Mouse (Mus musculus) CD4-positive, CD25-positive, alpha-beta regulatory T cell, adult 2 months (primary cell): ENCODE results near the gene Cpn2.

ENCODE experiments used
- DNase-seq: peaks from one replicate; pipeline ENCODE4 v3.0.0-alpha.2; 2012; ENCODE audit warnings: low read depth, low spot score

The Cpn2 gene

DNA sequence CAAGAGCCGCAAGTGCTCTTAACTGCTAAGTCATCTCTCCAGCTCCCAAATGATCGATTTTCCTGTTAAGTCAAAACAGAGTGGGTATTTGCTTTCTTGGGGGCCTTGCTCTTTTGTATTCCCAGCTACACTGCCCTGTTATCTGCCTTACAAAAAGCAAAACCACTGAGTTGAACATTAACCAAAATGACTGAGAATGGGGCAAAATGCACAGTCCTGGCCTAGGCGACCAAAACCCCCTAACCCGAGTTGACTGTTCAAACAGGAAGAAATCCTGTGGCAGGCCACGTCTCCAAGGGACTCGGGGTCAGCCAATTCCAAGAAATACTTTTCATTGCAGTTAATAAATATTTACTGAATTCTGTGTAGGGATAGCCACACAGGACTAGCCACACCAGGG lies 28.5 kb downstream of the Cpn2 start:
- DNase-seq: no peak

DNA sequence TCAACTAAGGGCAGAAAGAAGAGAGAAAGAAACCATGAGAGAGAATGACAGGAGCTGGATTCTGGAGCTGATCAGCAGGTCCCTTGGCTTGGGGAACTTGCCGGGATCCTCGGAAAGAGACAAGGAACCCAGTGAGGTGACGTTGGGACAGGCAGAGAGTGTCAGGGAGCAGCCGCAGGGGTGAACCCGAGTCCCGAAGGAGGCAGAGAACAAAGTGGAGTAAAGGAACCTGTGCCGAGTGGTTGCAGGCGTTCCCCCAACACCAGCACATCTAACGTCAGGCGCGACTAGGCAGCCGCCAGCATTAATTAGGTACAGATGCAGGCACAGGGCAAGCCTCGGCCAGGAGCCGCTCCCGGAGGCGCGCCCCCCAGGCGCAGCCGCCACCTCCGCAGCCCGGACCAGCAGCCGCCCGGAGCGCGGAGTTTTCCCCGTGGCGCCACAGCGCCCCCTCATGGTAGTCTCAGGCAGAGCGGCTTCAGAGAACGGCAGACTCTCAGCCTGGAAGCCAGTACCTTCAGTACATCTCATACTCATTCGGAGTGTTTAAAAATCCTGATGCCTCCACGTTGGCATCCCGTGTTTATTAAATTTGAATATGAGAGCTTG lies 31.1 kb downstream of the Cpn2 start:
- peak; percentile 85 for DNase-seq

- DNase-seq: no peak
These were observed 31.7 kb downstream of the Cpn2 start for GRCm38 (mm10) chr16:30235577-30235976.

GRCm38 (mm10) chr16:30234636-30235546 lies 32.4 kb downstream of the Cpn2 start:
- DNase-seq: no peak

GRCm38 (mm10) chr16:30234077-30234476 lies 33.2 kb downstream of the Cpn2 start:
- peak; percentile 17 for DNase-seq

DNA sequence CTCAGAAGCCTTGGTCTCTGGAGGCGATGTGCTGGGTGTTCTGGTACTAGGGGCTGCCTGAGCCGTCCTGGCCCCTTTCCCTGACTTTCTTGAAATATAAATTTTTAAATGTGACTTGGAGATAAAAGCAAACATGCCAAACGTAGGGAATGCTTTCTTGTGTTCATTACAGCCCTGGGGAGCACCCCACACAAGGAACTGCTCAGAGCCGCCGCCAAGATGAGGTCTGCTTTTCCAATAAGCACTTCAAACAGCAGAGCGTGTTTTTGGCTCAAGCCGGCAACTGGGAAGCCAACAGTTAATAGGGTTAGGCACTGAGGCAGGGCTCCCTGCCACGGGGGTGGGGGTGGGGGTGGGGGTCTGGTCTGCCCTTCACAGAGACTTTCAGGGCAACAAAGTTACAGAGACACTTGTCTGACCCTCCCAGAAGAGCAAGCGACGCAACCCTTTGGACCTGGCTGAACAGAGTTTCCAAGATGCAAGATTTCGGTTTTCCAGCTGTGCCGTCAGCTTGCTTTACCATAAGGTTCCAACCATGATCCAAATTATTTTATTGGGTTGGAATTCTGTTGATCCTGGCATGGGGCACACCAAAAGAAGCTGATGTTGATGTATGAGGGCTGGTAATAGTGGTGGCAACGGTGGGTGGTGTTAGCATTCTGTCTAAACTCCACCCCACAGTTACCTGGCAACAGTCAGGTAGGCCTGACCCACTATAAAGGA lies 35.3 kb downstream of the Cpn2 start:
- no peak for DNase-seq

DNA sequence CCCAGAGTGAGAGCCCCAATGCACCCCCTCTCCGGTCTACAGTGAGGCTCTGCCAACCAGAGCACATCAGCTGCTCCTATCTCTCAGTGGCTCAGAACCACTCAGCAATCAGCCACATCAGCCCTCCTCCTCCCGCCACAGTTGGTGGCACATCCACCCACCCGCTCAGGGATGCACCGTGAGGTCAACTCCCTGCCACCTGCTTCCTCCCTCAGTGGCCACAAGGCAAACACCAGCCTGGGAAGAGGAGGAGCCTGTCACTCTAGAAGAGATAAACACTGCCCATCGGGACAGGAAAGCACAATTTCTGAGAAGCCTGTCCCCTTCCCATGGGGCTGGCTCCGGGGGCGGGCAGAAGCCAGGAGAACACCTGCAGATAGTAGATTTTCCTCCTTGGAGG lies 39.9 kb downstream of the Cpn2 start:
- DNase-seq: no peak

DNA sequence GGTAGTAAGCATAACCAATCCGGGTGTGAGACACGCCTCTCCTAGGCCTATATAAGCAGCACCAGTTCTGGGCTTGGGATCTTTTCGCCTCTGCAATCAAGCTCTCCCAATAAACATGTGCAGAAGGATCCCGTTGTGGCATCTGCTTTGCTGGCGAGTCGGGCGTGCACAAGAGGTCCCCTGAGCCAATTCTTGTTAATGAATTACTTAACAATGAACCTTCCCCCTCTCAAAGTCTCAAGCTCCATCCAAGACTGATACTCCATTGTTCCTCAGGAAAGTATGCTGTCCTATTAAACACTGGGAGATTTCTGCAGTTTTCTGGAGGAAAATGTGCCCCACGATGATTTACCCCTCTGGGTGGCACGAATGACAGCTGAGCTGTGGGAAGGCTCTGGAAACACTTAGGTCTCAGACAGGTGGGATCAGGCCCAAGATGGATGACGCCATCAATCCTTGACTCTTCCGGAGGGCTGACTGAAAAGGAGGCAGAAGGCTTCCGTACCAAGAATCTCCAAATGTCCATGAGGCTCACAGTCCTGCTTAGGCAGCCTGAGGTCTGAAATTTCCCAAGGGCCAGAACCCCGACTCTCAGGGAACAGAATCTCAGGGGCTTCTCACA lies 46.0 kb downstream of the Cpn2 start:
- no peak for DNase-seq

DNA sequence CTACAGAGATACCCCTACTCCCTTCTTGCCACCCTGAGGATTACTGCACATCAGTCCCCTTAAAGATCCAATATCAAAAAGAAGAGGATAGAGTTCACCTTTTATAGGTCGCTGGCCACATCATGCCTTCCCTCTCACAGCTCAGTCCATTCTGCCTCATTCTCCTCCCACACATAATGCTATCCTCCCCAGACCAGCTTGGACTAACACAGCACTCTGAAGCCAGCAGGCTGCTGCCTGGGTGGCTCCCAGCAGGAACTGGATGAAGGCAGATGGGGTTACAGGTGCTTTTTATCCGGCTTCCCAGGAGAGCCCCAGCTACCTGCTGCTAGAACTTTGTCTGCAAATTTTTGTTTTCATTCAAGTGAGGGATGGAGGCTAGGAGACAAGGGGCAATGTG lies 51.5 kb downstream of the Cpn2 start:
- no peak for DNase-seq

DNA sequence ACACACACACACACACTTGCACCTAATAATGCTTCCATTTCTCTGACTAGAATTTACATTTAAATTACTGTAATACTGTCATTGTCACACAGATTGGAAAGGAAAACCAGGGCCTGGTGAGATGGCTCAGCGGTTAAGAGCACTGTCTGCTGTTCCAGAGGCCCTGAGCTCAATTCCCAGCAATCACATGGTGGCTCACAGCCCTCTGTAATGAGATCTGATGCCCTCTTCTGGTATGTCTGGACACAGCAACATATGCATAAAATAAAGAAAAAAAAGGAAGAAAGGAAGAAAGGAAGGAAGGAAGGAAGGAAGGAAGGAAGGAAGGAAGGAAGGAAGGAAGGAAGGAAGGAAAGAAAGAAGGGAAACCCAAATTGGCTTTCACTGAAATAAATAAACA lies 53.7 kb downstream of the Cpn2 start:
- no peak for DNase-seq

DNA sequence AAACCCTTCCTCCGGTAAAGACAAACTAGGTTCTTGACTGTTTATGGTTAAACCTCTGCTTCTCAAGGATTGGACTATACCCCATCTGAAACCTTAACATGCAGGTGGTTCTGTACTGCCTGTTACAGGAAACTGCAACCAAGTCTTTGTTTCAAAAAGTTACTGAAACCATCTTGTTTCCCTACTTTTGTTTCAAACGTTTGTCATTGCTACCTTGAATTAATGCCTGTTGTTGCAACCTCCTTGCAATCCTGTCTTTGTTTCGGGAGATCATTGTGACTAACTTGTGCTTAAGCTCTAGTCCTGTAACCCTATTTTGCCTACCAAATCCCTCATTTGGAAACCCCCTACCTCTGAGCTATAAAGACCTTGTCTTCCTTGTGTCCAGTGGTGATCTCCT lies 55.3 kb downstream of the Cpn2 start:
- no peak for DNase-seq

- DNase-seq: peak; percentile 37
These were observed 58.0 kb downstream of the Cpn2 start for GRCm38 (mm10) chr16:30209264-30209663.

GRCm38 (mm10) chr16:30207991-30208390 lies 59.3 kb downstream of the Cpn2 start:
- DNase-seq: no peak

DNA sequence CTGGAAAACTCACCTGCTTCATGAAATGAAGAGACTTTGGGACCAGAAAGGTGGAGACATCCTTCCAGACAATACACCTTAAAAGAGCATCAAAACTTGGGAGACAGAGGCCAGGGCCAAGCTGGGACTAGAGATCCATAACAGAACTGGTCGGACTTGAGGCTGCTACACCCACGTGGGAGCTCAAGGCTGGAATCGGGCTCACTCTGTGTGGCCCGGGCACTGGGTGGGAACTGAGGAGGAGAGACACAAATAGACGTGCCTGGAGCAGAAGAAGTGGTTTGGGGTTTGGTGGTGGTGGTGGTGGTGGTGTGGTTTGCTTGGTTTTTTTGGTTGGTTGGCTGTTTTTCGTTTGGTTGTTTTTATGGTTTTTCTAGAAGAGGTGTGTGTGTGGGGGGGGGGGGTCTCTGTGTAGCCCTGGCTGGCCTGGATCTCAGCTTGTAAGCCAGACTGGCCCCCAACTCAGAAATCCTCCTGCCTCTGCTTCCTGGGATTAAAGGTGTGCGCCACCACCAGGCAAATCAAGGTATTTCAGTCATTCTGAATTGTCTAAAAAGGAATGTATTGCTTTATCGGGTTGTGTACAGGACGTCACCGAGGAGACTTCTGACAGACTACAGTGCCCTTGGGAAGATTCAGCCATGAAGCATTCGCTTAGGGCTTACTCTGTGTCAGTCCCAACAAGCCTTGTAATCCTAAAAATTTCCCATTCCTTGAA lies 60.0 kb downstream of the Cpn2 start:
- DNase-seq: peak; percentile 41
